Mouse (Mus musculus): ENCODE measurements around the gene R3hdm2. TPM values are rescaled to one million over a fixed set of nuclear protein-coding genes. Genes with fewer than 3 reads are reported as not detected.

The R3hdm2 gene
- total RNA-seq, 2 experiments from 2014 or later: 44.5 to 50.6 TPM

DNA sequence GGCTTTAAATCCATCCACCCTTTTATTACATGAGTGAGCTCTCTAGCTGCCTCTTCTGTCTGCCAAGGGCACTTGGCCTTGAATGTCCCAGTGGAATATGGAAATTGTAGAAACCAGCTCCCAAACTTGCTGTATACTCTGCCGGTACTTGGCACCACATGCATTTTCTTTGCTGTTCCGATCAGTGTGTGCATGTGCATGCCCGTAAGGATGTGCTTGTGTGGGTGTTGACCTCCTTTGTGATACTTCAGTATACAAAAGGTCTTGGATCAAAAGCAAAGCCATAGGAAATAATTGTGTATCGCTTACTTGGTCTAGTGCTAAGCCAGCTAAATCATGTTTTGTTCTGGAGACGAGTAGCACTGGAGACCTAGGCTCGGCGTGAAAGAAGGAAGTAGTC, 108.7 kb downstream of the R3hdm2 start:
- no peak for ATAC-seq (replicated peaks; ENCODE audit: poor library complexity, severe bottlenecking)

DNA sequence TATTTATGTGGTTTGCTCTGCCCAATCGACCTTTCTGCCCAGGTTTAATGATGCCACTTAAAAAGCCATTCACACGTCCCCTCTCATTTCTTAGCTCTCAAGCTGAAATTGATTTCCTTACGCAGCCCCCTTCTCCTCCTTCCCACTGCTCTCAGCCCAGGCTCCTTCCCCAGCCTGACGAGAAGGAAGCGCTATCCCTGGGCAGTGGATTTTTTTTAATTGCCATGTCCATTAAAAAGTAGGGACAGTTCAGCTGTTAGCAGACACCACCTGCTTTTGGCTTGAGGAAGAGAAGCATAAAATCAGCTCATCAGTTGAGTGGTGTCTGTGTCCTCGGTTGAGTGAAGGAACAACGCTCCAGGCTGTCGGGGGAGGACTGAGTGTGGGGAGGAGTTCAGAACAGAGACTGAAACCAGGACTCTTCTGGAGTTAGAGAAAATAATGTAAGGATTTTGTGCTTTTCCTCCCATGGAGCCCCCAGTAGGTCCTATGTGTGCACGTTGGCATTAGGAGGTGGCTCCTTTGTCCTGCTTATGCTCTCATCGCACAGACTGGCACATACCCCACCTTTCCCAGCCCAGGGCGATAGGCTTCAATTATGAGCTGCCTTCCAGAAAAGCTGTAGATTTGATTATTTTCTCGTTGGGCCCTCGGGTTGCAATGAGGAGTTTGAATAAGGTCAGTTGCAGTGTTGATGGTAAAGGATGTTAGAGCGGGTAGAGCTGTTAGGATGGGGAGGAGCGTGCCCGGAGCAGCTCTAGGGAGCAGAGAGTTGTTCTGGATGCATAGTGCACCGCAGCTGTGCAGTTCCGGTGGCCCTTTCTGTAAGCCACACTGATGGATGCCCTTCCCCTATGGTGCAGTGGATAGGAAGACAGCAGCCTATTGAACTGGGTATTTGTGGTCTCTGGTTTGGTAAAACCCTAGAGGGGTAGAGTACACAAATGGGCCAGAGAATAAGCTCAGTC, 110.3 kb downstream of the R3hdm2 start:
- no peak for ATAC-seq (replicated peaks; ENCODE audit: poor library complexity, severe bottlenecking)

DNA sequence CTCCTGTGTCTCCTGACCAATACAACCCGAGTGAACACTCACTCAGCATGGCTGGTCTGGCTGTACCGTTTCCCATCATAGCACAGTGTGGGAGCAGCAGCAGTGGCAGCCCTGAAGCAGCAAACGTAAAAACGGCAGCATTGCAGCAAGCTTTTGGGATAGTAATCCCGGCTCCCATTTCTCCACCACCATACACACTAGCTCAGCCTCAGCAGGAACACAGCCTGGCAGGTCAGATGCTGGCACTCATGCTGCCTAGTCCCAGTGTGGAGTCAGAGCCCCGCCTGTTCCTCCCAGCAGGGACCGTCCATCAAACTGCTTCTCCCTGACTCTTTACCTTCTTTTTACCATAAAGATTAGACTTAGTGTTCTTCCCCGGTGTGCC, 111.0 kb downstream of the R3hdm2 start:
- no peak for ATAC-seq (replicated peaks; ENCODE audit: poor library complexity, severe bottlenecking)

DNA sequence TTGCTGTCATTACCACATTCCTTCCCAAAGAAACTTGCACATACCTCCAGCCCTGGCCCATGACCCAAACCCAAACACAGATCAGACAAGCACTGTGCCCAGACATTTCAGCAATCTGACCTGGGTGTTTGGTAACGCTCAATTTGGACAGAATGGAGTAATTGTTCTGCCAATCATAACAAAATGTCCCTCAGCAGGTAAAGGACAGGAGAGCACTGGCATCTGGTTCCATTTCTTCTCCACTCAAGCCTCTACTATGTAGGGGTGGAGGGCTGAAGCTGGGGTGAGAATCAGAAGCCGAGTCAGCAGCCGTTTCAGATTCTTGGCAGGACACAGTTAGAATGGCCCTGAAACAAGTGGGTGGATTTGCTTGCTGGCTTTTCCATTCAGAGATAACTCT, 112.0 kb downstream of the R3hdm2 start:
- ATAC-seq (replicated peaks; ENCODE audit: poor library complexity, severe bottlenecking): no peak

DNA sequence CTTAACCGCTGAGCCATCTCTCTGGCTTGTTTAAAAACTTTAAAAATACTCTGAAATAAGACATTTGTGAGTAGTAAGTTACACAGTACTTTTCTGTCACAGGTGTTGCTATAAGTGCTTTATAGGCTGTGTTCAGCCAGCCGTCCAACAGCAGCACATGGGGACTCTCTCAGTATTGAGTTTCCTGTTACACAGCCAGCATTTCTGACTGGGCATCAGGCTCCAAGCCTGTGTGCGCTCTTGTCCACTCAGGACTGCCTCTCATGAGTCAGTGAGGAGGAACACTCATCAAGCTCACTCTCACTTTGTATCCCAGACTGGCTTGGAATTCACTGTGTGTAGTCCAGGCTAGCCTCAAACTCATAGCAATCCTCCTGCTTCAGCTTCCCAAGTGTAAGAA, 116.0 kb downstream of the R3hdm2 start:
- ATAC-seq (replicated peaks; ENCODE audit: poor library complexity, severe bottlenecking): no peak

DNA sequence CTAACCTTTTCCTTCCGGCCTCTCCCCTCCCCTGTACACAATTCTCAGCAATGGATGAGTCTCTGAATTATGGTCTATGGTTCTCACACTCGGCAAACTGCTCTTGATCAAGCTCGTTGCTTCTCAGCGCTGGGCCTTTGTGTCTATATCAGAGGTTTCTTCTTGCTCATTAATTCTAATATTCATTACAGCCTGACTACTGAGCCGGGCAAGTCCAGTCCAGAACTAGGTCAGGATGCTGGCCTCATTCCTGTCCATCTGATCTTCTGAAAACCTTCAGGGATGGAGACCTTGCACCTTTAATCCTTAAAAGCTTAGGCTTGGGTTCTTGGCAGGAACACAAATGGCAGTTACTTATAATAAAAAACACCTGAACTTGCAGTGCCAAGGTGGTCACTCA, 119.4 kb downstream of the R3hdm2 start:
- ATAC-seq (replicated peaks; ENCODE audit: poor library complexity, severe bottlenecking): no peak

DNA sequence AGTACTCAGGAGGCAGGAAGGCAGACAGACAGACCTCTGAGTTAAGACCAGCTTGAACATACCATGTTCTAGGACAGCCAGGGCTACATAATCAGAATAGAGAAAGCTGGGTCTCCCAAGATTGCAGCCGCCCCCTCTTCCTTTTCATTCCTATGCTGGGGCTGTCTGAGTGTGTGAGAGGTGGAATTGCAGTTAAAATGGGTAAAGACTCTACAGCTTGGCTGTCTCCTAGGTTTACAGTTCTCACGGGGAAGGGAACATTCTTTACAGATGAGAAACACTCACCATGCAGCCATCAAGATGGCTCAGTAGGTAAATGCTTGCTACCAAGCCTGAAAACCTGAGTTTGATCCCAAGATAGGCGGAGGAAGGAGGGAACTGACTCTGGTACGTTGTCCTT, 119.9 kb downstream of the R3hdm2 start:
- no peak for ATAC-seq (replicated peaks; ENCODE audit: poor library complexity, severe bottlenecking)

DNA sequence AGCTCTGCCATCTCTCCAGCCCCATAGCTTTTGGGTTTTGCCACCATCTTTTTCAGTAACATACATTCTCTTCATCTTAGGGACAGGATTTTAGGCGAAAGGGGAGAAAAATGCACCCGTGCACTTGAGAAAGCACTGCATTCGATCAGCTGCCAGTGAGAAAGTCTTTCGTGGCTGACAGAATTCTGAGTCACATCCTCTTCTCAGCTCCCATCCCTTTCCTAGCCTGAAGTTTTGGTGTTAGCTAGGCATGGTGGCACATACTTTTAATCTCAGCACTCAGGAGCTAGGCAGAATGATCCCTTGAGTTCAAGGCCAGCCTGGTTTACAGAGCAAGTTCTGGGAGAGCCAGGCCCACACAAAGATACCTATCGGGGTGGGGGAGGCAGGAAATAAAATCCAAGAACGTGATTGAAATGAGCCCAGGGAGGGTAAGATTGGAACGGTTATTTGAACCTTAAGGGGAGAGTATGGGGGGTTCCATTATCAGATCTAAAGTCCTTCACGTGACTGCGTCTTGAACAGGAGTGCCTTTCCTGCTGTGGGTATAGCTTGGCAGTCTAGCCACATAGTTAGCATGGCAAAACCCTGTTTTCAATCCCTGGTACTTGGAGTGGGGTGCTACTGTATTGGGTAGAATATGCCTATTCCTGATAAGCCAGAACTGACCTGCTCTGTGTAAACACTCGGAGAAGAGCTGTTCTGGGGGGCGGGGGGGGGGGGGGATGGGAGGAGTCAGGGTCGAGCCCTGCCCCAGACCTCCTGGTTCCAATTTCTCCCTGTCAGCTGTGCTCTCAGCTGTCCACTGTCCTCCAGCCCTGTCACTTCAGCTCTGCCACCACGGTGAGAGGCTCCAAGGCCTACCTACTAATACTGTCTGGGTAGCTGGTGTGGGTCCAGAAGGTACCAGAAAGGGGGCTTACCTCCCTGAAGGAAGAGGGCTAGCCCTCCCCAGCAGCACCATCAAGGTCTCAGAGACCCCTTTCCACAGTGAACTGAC, 121.1 kb downstream of the R3hdm2 start, which contains the start of gene Stac3:
Stac3 (plus strand) TSS at position 793 of the 1,000 bp plus-strand sequence.
- ATAC-seq (replicated peaks; ENCODE audit: poor library complexity, severe bottlenecking): no peak

DNA sequence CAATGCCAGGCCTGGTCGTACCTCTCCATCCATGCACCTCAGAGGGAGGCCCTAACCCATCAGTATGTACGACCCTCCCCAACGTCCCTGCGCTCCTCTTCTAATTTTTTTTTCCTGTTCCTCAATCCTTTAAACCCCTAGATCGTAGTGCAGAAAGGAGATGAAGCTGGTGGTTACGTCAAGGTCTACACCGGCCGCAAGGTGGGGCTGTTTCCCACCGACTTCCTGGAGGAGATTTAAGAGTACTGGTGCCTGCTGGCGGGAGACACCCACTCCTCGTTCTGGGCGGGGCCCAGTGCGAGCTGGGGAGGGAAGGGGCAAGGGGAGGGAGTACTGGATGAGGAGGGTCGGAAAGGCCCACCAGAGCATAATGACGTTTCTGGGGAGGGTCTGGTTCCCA, 128.1 kb downstream of the R3hdm2 start:
- peak; percentile 58 for ATAC-seq (replicated peaks; ENCODE audit: poor library complexity, severe bottlenecking)

DNA sequence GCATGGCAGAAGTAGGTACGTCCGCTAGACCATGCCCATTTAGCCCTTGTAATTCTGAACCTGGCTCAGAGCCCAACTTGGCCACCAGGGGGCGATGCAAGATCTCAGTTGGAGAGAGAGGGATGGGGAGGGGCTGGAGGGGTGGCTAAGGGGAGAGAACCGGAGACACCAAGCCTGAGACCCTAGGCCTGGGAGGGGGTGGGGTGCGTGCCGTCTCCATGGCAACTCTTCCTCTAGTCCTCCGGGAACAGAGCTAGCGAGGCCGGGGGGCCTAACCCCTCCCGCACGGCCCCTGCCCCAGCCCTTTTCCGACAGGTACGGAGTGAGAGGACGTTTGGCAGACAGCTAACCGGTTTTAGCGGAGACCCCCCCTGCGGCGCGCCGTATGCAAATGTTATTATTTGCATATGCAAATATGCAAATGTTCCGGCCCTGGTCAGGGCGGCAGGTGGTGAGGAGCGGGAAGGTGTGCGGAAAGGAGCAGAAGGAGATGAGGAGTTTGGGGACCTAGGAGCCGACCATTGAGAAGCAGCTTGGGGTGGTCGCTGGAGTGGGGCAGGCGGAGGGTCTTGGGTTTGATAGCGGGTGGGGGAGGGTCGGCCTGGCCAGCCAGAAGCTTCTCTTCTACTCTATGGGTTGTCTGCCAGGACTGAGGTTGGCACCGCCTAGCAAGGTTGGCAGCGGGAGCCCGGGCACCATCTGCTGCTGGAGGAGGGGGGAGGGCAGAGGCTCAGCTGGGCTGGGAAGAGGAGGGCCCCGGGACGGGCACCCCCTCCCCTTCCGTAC, 129.1 kb downstream of the R3hdm2 start:
- peak; percentile 46 for ATAC-seq (replicated peaks; ENCODE audit: poor library complexity, severe bottlenecking)

DNA sequence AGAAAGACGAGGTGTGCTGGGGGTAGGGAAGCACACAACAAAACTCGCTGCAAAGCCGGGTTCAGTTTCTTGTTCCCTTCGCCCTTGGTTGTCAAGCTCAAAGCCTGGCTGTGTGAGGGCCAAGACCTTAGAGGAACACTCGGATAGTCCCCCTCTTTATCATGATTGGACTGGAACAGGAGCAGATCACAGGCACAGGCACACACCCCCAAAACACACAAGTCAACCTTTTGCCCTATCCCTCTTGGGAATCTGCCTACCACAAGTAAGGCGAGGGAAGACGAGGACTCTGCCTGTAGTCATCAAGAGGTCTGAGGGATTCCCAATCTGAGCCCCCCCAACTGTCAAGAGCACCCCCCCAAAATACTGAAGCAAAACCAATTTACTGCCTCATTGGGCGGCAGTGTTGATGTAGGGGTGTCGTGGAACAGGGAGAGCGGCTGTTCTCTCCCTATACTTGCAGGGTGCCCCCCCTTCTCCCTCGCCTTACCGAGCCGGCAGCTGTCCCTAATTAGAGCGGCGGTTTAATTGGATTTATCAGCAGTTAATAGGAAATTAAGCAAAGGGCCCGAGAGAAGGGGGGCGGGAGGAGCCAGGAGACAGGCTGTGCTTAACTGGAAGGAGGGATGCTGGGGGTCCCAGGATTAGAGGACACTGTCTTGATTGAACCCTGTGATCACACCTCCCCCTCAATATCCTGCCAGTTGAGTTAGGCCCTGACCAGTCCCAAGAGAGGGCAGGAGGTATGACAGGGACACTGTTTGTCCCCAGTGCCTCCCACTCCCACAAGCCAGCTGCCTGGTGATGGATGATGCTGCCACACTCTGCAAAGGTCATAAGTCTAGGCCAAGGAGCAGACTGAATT, 129.9 kb downstream of the R3hdm2 start:
- no peak for ATAC-seq (replicated peaks; ENCODE audit: poor library complexity, severe bottlenecking)

DNA sequence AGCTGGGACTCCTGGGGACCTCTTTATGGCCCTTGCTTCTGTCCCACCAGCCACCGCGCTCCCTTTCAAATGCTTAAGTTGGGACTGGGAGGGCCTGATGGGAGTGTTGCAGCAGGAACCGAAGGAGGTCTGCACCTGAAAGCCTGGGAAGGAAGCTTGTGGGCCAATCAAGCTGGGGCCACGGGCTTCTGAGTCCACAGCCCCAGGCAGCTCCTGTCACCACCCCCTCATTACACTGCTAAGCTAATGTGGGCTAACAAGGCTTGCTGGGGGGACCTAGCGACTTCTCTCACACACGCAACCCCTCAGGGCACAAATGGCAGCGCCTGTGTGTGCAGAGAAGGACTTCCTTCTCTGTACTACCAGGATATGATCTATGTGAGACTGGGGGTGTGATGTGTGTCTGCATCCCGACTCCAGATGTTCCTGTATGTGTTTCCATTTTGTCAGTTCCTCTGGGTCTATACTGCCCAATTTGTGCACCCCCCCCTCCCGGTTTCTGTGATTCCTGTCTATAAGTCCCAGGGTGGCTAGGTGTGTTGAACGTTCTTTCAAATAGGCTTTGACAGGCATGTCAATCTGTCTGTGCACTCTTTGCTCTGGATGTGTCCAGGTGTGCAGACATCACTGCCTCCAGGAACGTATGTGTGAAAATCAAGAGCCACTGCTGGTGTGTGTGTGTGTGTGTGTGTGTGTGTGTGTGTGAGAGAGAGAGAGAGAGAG, 130.9 kb downstream of the R3hdm2 start:
- no peak for ATAC-seq (replicated peaks; ENCODE audit: poor library complexity, severe bottlenecking)

DNA sequence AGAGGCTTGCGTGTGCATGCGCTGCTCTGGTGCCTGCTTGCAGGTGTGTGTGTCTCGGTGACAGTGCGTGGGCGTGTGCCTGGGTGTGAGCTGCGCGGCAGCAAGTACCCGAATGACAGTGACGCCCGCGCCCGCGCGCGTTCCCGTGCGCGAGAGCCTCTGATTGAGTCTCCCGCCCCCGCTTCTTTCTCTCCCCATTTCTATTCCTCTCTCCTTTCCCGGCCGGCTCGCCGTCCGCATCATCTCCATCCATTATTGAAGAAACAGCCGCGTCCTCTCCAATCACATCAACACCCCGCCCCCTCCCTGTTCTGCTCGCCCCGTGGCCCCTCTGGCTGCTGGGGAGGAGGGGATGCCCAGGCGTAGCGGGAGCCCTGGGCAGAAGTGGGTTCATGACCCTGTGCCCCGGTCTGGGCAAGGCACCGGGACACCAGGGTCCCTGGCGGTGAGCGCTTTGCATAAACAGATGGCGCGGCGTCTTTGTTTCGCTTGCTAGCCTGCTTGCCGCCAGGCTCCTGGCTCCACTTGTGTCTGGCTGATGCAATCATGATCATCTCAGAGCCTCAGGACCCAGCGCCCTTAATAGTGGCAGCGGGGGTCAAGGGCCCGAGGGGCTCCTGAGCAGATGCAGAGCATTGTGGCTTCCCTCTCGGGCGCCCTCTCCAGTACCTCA, 131.6 kb downstream of the R3hdm2 start:
- peak; percentile 10; the same call in 1 of the 2 replicates for ATAC-seq (replicated peaks; ENCODE audit: poor library complexity, severe bottlenecking)

DNA sequence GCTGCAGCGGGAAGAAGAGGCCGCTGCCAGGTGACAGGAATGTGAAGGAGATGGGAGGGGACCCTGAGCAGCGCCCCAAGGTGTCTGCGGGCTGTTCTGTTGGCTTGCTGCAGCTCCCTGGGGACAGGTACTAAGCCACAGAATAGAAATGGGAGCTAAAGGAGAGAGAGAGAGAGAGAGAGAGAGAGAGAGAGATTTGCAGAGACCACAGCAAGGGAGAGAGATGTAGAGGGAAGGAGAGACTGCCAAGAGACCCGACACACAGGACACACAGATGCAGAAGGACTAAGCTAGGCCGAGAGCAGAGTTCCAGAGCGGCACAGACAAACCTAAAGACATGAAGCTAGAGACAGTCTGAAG, 132.2 kb downstream of the R3hdm2 start:
- no peak for ATAC-seq (replicated peaks; ENCODE audit: poor library complexity, severe bottlenecking)

DNA sequence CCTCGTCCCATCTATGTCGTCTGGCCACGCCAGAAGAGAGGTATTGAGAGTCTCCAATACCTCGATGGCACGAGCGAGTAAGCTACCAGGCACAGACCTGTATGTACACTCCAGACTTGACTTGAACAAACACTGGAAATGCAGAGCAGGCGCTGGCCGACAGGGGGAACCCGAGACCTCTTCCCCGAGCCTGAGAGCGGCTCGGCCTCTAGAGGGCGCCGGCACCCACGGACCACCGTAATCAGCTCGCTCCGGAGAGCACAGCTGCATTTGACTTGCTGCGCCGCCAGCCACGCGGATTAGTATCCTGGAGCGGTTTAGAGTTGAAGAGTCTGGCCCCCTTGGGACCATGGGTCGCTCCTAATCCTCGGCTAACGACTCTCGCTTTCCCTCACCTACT, 132.7 kb downstream of the R3hdm2 start:
- ATAC-seq (replicated peaks; ENCODE audit: poor library complexity, severe bottlenecking): peak; percentile 69

DNA sequence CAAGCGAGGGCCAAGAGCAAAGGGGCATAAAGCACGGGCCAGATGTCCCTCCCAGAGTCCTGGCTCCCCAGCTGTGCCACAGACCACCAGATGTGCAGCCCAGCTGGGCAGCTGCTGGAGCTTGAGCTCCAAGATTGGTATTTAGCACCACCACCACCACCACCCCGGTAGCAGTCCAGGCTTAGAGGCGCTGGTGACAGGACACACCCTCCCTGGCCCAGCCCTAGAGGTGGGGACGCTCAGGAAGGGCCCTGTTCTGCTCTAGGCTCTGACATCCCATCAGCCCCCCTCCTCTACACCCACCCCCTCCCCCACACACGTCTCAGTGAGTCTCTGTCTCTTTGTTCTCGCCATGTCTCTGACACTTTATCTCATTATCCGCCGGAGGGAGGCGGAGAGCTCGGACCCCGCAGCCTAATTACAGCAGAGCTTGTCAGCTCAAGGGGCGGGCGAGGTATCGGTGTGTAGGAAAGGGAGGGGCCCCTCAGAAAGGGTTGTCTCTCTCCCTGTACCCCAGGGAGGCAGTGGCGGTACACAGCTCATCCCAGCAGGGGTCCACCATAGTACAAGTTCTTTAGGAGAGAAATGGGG, 133.5 kb downstream of the R3hdm2 start:
- ATAC-seq (replicated peaks; ENCODE audit: poor library complexity, severe bottlenecking): no peak

DNA sequence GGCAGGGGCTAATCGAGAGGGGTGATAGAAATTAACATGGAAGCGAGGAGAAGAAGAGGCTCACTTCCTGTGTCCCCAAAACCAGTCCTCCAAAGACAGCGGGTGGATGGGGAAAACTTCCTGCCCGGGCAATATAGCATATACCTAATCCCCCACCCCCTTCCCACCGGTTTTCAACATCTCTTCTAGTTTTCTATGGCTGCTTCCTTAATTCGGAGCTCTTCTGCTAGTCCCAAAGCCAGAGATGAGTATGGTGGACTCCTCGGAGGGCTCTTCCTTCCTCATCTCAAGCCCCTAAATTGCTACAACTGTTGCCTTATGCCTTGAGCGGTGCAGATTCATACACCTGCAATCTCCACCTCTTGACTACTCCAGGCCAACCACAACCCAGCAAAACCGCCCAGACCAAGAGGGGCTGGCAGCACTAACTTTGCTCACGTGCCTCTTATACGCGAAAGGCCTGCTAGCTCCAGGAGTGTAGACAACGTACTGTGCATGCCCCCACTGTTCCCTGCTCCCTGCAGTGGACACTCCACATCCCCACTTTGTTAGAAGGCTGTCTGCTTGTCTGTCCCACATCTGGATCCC, 134.1 kb downstream of the R3hdm2 start:
- ATAC-seq (replicated peaks; ENCODE audit: poor library complexity, severe bottlenecking): peak; percentile 21
